Mouse (Mus musculus) heart, adult 2 months (tissue): ENCODE measurements at regions not wholly inside any gene's neighbourhood (a gene's known extent, or its start where the extent isn't known, plus 50 kb on each side); places are given as distances from the start of the nearest gene placed in this dataset.

Source experiments
- CTCF ChIP-seq: fragments of 200-600 bp; IDR thresholded peaks from 2 replicates; pipeline ENCODE4 v1.8.1; 2022; ENCODE audit warnings: antibody characterized with exemption, mild to moderate bottlenecking, moderate library complexity
- POLR2A ChIP-seq: fragments of 200-500 bp; IDR thresholded peaks from 2 replicates; pipeline ENCODE4 v1.6.1; 2011; ENCODE audit warnings: mild to moderate bottlenecking, low read depth, low read length, control low read depth; ENCODE audit not compliant: insufficient read depth

GRCm38 (mm10) chr8:127923321-127923720 lies 435.1 kb upstream of the Nrp1 start:
- TF ChIP-seq CTCF (no peak), POLR2A (no peak)
